Mouse (Mus musculus) hindbrain, embryonic 15.5 days (tissue): ENCODE data around the gene Car9. TPM values are rescaled to one million over a fixed set of nuclear protein-coding genes. Genes with fewer than 3 reads are reported as not detected.

Experiments used
- ATAC-seq: fragments of 200-750 bp; cut with Nextera tagmentation; 2 replicates; pipeline ENCODE4 v1.8.0; 2017; ENCODE audit warnings: low read depth, moderate number of reproducible peaks, moderate TSS enrichment; ENCODE audit not compliant: low FRiP score
- H3K27ac ChIP-seq: fragments of 300-500 bp; sonication (generic); replicated peaks from 2 replicates; pipeline ENCODE4 v1.5.1; 2015; ENCODE audit warnings: mild to moderate bottlenecking, inconsistent platforms
- H3K27me3 ChIP-seq: fragments of 300-500 bp; sonication (generic); 2 replicates; pipeline ENCODE4 v1.6.1; 2015; ENCODE audit warnings: control low read depth, inconsistent platforms
- H3K36me3 ChIP-seq: fragments of 300-500 bp; sonication (generic); 2 replicates; pipeline ENCODE4 v1.6.1; 2015; ENCODE audit warnings: control low read depth, inconsistent platforms
- H3K4me1 ChIP-seq: fragments of 300-500 bp; sonication (generic); replicated peaks from 2 replicates; pipeline ENCODE4 v1.6.1; 2015; ENCODE audit warnings: control low read depth, inconsistent platforms
- H3K4me2 ChIP-seq: fragments of 300-500 bp; sonication (generic); 2 replicates; pipeline ENCODE4 v1.6.1; 2015; ENCODE audit warnings: moderate library complexity, mild to moderate bottlenecking, inconsistent platforms
- H3K4me3 ChIP-seq: fragments of 300-500 bp; sonication (generic); 2 replicates; pipeline ENCODE4 v1.5.1; 2015; ENCODE audit warnings: mild to moderate bottlenecking, inconsistent platforms
- H3K9ac ChIP-seq: fragments of 300-500 bp; sonication (generic); 2 replicates; pipeline ENCODE4 v1.6.1; 2015; ENCODE audit warnings: inconsistent platforms
- H3K9me3 ChIP-seq: fragments of 300-500 bp; sonication (generic); 2 replicates; pipeline ENCODE4 v1.6.1; 2016; ENCODE audit warnings: control low read depth, inconsistent platforms
- WGBS: fragments of 180-500 bp; shearing (Covaris S2); methylation state at CpG from one replicate; pipeline ENCODE4 v1.1.7; 2015; 5-methylcytosine and 5-hydroxymethylcytosine counted together
- polyA plus RNA-seq: library from polyadenylated mRNA; unstranded; fragments of >200 nt; fragmentation: Nextera tagmentation; extraction: Ambion mirVana; gene quantifications from 2 replicates; pipeline ENCODE4 v1.2.1, GENCODE M21; 2015

Car9 gene
- polyA plus RNA-seq, 1 experiment from 2014 or later, result 0.27 TPM

GRCm38 (mm10) chr4:43559519-43560242 is 52.9 kb downstream of the Car9 start:
- Histone ChIP-seq H3K4me3 (no peak overlapping the region), H3K4me1 (peaks cover 49% of the 10 kb centered on the region), H3K4me2 (peak overlapping the region; percentile 87), H3K9me3 (no peaks in the 10 kb centered on the region), H3K36me3 (peaks cover 25% of the 10 kb centered on the region), H3K27me3 (no peaks in the 10 kb centered on the region), H3K27ac (no peak overlapping the region), H3K9ac (no peak overlapping the region)
- no peak for ATAC-seq
- WGBS, result 83% methylated on average over 13 of the region's 13 CpGs

GRCm38 (mm10) chr4:43560243-43560611 is 53.5 kb downstream of the Car9 start:
- Histone ChIP-seq H3K27me3 (no peaks in the 10 kb centered on the region), H3K4me1 (peaks cover 49% of the 10 kb centered on the region), H3K9me3 (no peaks in the 10 kb centered on the region), H3K4me3 (no peak overlapping the region), H3K27ac (no peak overlapping the region), H3K9ac (no peak overlapping the region), H3K4me2 (peak overlapping the region; percentile 87), H3K36me3 (peaks cover 25% of the 10 kb centered on the region)
- WGBS, result 48% methylated on average over 6 of the region's 6 CpGs
- no peak for ATAC-seq

- Histone ChIP-seq H3K4me3 (peak overlapping the region; percentile 88), H3K9me3 (no peaks in the 10 kb centered on the region), H3K27ac (no peak overlapping the region), H3K4me1 (peaks cover 49% of the 10 kb centered on the region), H3K27me3 (no peaks in the 10 kb centered on the region), H3K4me2 (peak overlapping the region; percentile 87), H3K36me3 (peaks cover 24% of the 10 kb centered on the region), H3K9ac (peak overlapping the region; percentile 93; the same call in 1 of the 2 replicates)
- ATAC-seq, result no peak
- WGBS, result 42% methylated on average over 2 of the region's 2 CpGs
Measured at GRCm38 (mm10) chr4:43560976-43561375, 54.2 kb downstream of the Car9 start.

- H3K4me1 ChIP-seq, result peaks cover 49% of the 10 kb centered on the region
- H3K36me3 ChIP-seq, result peaks cover 25% of the 10 kb centered on the region
- H3K9me3 ChIP-seq, result no peaks in the 10 kb centered on the region
- peak overlapping the region; percentile 87 for H3K4me2 ChIP-seq
- ATAC-seq, result no peak
- peak overlapping the region; percentile 88 for H3K4me3 ChIP-seq
- no peaks in the 10 kb centered on the region for H3K27me3 ChIP-seq
- peak overlapping the region; percentile 93 for H3K9ac ChIP-seq
- 3% methylated on average over 16 of the region's 16 CpGs for WGBS
- H3K27ac ChIP-seq, result peak overlapping the region; percentile 98
Measured at GRCm38 (mm10) chr4:43561436-43561996, 54.8 kb downstream of the Car9 start.

- Histone ChIP-seq H3K4me1 (peaks cover 49% of the 10 kb centered on the region), H3K36me3 (peaks cover 32% of the 10 kb centered on the region)
Measured at GRCm38 (mm10) chr4:43561997-43562768, 55.4 kb downstream of the Car9 start, which contains the start of the genes Creb3 and Tln1. Gene Creb3 (plus strand): TSS chr4:43562332. Gene Tln1 (minus strand): TSS chr4:43562691.

GRCm38 (mm10) chr4:43562769-43563600 is 56.2 kb downstream of the Car9 start:
- H3K27me3 ChIP-seq, result no peaks in the 10 kb centered on the region
- WGBS, result 8% methylated on average over 22 of the region's 22 CpGs
- peak overlapping the region; percentile 87 for H3K4me2 ChIP-seq
- peak overlapping the region; percentile 88 for H3K4me3 ChIP-seq
- H3K9me3 ChIP-seq, result no peaks in the 10 kb centered on the region
- ATAC-seq, result peak; percentile 42; the same call in 1 of the 2 replicates
- H3K9ac ChIP-seq, result peak overlapping the region; percentile 93
- peaks cover 40% of the 10 kb centered on the region for H3K36me3 ChIP-seq
- H3K4me1 ChIP-seq, result peaks cover 49% of the 10 kb centered on the region
- peak overlapping the region; percentile 98 for H3K27ac ChIP-seq

More at GRCm38 (mm10) chr4:43561997-43562768, 55.4 kb downstream of the Car9 start, which contains the start of the genes Creb3 and Tln1:
- Histone ChIP-seq H3K9ac (peak within 1 kb of the TSS; percentile 93), H3K4me3 (peak within 1 kb of the TSS; percentile 88), H3K4me2 (peak within 1 kb of the TSS; percentile 87), H3K9me3 (no peaks in the 10 kb centered on the region), H3K27me3 (no peaks in the 10 kb centered on the region), H3K27ac (peak within 1 kb of the TSS; percentile 98)
- peak; percentile 96 for ATAC-seq
- under 1% methylated on average over 61 of the region's 62 CpGs for WGBS

Other genes starting within 250 kb of the Car9 start
- gene Atp8b5, start 239.8 kb upstream of the Car9 start, polyA plus RNA-seq, result 0.74 and 0.77 TPM in 2 replicates
- gene Rusc2, start 125.0 kb upstream of the Car9 start, polyA plus RNA-seq, result 88.8 and 99.5 TPM in 2 replicates
- 0.79 and 1.5 TPM in 2 replicates for gene Fam166b, start 77.8 kb upstream of the Car9 start, polyA plus RNA-seq
- gene Tesk1, start 65.0 kb upstream of the Car9 start, polyA plus RNA-seq, result 16.2 and 16.8 TPM in 2 replicates
- 5.3 and 5.7 TPM in 2 replicates for gene Cd72, start 52.3 kb upstream of the Car9 start, polyA plus RNA-seq
- gene Sit1, start 23.2 kb upstream of the Car9 start, polyA plus RNA-seq, result 0.13 TPM in 1 of 2 replicates, not detected in the other
- 79.2 and 84.0 TPM in 2 replicates for gene Ccdc107, start 14.1 kb upstream of the Car9 start, polyA plus RNA-seq
- gene Arhgef39, start 7.3 kb upstream of the Car9 start, polyA plus RNA-seq, result 8.1 and 8.5 TPM in 2 replicates
- gene Tpm2, start 16.8 kb downstream of the Car9 start, polyA plus RNA-seq, result 10.9 and 13.3 TPM in 2 replicates
- 76.8 and 79.5 TPM in 2 replicates for gene Creb3, start 55.4 kb downstream of the Car9 start, polyA plus RNA-seq
- gene Tln1, start 55.7 kb downstream of the Car9 start, polyA plus RNA-seq, result 66.2 and 69.2 TPM in 2 replicates
- gene Rgp1, start 71.7 kb downstream of the Car9 start, polyA plus RNA-seq, result 18.8 and 22.8 TPM in 2 replicates
- 55.3 and 63.4 TPM in 2 replicates for gene Gba2, start 71.9 kb downstream of the Car9 start, polyA plus RNA-seq
- 1.2 and 1.6 TPM in 2 replicates for gene Msmp, start 77.5 kb downstream of the Car9 start, polyA plus RNA-seq
- 13.2 TPM in 2 replicates for gene Npr2, start 125.0 kb downstream of the Car9 start, polyA plus RNA-seq
- gene Spag8, start 146.6 kb downstream of the Car9 start, polyA plus RNA-seq, result 6.9 and 7.0 TPM in 2 replicates
- gene Hint2, start 149.5 kb downstream of the Car9 start, polyA plus RNA-seq, result 73.0 and 80.2 TPM in 2 replicates
- 14.2 and 15.4 TPM in 2 replicates for gene Tmem8b, start 162.0 kb downstream of the Car9 start, polyA plus RNA-seq
- gene Fam221b, start 162.2 kb downstream of the Car9 start, polyA plus RNA-seq, result 1.5 and 1.9 TPM in 2 replicates
- gene Olfr70, start 193.8 kb downstream of the Car9 start, polyA plus RNA-seq, result not detected in 2 replicates
- gene Olfr71, start 203.3 kb downstream of the Car9 start, polyA plus RNA-seq, result not detected in 2 replicates
- gene Hrct1, start 220.2 kb downstream of the Car9 start, polyA plus RNA-seq, result 0.39 and 0.64 TPM in 2 replicates
- gene Spaar, start 223.1 kb downstream of the Car9 start, polyA plus RNA-seq, result 0.10 TPM in 1 of 2 replicates, not detected in the other